Mouse (Mus musculus): ENCODE data around the gene Vps37c.

DNA sequence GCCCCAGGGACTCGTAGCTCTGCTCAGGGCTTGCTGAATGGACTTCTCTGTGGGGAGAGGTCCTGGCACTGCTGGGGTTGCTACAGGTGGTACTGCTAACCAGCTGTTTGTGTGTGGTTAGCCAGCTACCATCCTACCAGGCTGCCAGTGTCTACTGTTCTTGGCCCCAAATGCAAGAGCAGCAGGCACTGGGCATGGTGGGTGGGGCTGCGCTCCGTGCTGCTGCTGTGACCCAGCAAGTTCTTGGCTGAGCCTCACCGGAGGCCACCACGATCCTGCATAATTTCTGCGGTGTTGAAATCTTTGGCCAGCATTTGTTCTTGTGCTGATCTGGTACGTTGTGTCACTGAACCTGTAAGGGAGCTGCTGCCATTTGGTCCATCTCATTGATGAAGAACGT is 14.9 kb downstream of the Vps37c start:
- no peak for TF ChIP-seq CTCF (IDR thresholded peaks at IDR 0.05; ENCODE audit: extremely low read depth, insufficient read depth, low read length)
- TF ChIP-seq POLR2A (IDR thresholded peaks at IDR 0.05; ENCODE audit: extremely low read depth, insufficient read depth, low read length) = no peak
